Mouse (Mus musculus): ENCODE measurements around the gene Pex5l.

The Pex5l gene

DNA sequence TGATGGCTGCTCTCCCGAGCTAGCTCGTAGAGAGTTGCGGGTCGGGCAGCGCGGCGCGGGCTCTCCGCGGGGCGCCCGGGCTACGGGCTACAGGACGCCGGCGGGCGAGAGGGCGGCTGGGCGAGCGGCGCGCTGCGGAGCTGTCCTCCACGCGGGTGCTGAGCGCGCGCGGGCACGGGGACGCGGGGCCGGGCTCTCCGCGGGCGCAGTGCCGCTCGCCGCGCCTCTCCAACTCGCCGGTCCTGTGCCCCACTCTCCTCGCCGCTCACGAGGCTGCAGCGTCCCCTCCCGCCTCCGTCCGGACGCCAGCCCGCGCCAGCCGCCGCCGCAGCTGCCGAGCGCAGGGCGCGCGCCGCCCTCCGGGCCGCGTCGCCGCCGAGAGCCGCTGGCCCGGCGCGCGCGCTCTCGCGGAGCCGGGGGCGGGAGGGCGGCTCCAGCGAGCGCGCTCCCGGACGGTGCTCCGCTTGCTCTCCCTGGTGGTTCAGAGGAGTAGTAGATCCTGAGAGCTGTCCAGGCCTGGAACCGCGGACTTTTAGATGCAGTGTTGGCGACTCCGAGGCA, at the start of gene Pex5l:
Gene Pex5l, minus strand, starts transcription at position 347 of the 561 bp plus-strand sequence.
- peak; percentile 86 for DNase-seq

DNA sequence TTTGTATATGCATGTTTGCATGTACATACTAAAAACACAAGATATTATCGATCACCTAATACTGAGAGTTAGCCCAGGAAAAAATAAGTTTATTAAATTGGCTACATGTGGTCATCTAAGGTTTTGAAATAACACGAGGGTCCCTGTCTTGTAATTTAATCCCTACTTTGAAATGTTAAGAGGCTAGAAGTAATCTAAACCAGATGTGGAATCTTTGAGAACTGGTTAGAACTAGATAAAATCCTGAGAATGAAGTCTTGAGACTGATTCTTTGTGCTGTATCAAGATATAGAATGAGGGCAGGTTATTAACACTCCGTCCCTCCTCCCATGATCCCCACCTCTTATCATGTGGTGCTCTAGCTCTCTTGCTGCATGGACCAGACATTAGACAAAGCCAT, 22.1 kb upstream of the Pex5l start:
- DNase-seq: no peak

DNA sequence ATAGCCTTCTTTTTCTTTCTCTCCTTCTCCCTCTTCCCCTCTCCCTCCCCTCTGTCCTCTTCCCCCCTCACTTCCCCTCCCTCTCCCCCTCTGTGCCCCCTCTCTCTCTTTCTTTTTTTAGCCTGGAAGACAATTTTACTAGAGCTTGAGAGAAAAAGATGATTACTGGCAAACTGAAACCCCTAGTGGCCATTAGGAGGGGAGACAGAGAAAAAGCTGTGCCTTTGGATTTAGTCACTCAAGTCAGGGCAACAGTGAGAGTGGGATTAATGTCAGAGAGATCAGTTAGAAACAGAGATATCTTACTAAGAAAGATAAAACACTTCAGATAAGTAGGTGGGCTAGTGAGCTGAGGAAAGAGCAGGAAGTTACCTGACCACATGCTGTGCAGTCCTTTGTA, 20.8 kb upstream of the Pex5l start:
- no peak for DNase-seq

DNA sequence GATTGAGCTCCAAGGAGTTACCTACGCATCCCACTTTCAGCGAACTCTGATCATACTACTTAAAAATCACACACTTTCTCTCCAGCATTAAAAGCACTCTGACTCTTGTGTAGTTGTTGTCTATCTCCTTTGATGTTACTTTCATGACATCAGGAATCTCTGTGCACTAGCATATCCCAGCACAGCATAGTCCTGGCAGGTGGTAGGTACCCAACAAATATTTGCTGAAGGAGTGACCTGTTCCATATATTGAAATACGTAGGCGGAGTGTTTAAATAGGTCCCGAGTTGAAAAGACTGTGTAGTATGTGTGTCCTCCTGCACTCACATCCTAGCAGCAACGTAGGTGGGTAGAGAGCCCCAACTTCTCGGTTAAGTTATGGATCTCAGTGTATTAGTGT, 545 bp upstream of the Pex5l start:
- no peak for DNase-seq

DNA sequence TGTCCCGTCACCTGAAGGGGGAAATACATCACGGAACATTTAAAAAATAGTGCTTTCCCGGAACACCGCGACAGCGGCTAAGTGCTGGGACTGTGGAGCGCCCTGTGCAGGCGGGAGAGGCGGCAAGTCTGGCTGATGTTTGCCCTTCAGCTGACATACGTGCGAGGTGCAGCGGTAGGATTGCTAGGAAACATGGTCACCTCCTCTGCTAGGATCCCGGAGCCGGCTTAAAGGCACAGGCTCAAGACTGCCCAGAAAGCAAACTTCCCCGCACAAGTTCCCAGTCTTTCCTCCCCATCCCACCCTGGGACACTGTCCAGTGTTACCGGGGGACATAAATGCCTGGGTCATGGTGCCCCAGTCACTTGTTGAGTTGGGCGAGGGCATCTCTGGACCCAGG, 649 bp downstream of the Pex5l start:
- DNase-seq: peak; percentile 45

DNA sequence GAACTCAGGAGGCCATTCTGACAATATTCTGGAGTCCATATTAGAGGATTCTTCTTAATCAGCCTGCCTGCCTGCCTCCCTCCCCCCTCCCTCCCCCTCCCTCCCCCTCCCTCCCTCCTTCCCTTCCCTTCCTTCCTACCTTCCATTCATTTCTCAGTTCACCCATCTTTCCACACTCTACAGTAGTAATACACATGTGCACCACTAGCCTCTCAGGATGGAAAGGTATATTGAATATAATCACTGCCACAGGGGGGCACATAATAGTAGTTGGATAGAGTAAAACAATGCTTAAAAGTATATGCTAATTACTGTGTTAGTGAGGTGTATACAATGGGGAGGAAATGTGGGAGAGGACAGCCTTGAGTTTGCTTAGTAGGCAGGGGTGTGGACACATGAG, 13.1 kb downstream of the Pex5l start:
- DNase-seq: no peak

DNA sequence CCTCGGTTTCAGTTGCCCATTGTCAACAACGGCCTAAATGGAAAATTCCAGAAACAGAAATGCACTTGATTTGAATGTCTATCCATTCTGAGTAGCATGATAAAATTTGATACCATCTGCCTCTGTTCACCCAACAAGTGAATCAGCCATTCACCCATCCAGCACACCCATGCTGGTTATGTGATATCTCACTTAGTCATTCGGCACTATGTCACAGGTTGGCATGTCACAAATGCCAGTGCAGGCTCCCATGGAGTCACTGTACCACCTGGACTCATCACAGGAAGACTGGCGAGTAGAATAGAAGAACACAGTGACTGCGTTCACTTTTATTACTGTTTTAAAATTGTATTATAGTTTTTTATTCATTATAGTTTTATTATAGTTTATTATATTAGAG, 18.3 kb downstream of the Pex5l start:
- no peak for DNase-seq

DNA sequence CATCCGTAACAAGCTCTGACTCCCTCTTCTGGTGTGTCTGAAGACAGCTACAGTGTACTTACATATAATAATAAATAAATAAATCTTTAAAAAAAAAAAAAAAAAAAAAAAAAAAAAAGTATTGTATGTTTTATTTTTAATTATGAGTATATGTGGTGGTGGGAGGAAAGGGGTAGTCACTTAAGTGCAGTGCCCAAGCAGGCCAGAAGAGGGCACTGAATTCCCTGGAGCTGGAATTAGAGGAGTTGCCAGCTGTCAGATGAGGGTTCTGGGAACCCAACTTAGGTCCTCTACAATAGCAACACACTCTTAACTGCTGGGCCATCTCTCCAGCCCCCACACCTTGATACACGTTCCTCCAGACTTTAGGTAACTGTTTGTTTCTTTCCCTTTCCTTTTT, 37.3 kb downstream of the Pex5l start:
- no peak for DNase-seq

DNA sequence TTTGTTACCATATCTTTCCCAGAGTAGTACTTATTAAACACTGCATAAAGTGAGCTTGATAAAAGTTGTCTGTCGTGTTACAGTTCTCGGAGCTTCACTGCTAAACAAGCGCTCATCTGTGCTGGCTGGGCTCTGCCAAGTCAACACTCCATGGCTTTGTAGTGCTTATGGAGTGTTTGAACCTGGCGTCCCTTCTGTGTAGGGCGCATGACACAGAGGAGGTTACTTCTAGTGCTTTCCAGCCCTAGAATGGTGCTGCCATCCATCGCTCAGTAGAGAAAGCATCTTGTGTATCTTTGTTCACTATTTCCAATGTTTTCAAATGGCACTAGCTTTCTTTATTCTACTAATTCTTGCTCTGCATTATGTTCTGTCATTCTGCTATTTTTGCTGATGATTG, 39.5 kb downstream of the Pex5l start:
- DNase-seq: no peak

DNA sequence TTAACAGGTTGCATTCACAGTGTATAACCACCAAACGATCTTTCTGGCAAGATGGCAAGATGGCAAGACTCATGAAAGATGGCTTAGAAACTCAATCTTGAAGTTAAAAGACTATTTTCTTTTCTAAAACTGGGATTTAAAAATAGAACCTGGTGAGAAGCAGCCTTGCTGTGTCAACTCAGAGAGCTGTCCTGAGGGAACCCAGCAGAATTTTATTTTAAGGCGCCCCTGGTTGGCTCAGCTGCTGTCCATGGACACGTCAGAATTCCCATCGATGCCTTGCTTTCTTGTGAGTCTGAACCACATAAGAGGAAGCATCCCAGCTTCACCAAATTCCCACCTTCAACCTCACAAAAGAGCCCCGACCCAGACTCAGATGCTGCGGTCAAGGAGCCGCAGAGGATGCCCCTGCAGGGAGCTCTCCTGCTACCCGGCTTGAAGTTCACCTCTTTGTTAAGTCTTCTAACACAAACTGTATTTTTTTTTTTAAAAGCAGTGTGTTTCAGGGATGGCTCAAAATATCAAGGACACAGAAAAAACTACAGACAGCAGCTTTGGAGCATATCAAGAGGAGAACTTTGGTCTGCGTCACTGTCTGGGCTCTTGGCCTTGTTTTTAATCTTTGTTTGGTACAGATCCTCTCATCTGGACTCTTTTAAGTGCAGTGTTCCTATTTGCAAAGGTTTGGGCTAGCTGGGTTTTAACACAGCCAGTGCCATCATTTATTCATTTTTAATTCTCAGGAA, 44.3 kb downstream of the Pex5l start:
- no peak for DNase-seq

DNA sequence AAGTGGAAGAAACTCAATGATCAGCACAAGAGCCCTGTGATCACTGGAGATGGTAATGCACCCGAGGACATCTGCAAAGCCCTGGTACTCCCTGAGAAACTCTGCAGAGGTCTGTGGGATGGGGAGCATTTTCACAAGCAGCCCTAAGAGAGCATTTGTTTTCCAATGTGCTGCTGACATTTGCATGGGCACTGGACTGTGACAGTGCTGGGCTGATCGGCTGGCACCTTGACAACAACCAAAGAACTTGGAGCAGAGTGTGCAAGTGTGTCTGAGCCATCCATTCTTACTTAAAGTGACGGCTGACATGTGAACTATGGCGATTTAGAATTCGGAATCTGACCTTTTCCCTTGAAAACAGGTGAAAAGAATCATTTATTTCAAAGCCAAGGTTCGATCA, 49.4 kb downstream of the Pex5l start:
- no peak for DNase-seq

DNA sequence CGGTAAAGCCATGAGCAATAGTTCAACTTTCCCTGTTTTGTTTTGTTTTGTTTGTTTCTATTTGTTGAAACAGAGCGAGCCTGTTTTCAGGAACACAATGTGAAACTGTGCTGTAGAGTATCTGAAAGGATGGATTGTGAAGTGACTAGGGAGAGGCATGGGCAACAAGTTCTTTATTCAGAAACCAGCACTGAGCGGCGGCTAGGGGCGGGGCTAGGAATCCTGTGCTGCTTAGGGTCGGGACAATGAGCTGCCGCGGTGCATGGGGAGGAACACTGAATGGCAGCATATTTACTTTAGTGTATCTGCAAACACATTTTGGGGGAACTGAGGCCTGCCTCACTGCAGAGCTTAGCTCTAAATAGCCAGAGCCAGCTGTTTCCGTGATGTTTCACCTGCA, 53.0 kb downstream of the Pex5l start:
- DNase-seq: no peak

DNA sequence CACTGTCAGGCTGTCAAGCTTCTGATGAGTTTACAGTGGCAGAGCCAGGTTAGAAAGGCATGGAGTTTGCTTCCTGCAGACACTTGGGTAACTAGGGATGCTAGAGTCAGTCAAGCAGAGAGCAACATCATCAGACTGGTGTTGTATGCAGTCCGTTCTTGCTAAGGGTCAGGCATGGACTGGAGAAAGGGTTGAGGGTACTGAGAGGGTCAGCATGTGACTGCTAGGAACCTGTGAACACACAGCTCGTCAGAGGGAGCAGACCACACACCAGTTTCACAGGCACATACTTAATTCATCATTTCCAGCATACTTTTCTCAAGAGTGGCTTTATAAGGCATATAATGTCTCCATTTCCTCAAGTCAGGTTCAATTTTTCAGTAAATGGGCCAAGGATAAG, 53.6 kb downstream of the Pex5l start:
- no peak for DNase-seq

DNA sequence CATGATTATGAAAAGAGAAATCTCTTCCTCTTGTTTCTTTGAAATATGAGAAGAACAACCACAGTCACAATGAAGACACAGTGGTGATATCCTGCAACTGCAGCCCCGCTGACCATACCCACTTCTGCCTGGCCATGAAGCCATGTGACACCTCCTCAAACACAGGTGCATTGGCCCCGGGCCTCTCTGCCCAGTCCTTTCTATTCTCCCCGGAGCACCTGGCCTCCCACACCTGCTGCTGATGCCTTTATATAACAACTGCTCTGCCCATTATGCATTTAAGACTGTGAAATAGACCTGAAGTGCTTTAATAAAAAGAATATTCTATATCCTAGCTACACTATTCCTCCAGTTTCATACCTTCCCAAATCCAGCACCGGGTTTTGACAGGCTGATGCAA, 54.8 kb downstream of the Pex5l start:
- DNase-seq: no peak

DNA sequence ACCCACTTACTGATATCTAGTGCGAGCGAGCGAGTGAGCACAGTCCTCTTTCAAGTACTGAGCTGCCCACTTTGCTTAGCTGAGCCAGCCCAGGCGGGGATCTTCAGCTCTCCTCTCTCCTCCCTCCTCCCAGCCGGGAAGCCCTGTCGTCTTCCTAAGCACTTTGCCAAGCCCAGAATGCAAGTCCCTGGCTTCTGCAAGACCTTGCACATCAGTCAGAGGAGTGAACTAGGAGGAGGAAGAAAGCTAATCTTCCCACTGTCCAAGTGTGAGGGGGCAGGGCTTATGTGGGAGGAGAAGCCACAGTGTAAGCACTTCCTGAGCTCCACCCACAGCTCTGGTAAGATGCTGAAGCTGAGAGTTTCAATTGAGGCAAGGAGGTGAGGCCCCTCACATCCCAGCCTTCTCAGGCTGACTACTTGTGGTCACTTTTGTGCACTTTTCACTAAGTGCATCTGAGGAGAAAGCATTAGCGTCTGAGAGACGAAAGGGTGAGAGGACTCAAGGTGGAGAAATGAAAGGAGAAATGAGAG, 60.2 kb downstream of the Pex5l start:
- no peak for DNase-seq

DNA sequence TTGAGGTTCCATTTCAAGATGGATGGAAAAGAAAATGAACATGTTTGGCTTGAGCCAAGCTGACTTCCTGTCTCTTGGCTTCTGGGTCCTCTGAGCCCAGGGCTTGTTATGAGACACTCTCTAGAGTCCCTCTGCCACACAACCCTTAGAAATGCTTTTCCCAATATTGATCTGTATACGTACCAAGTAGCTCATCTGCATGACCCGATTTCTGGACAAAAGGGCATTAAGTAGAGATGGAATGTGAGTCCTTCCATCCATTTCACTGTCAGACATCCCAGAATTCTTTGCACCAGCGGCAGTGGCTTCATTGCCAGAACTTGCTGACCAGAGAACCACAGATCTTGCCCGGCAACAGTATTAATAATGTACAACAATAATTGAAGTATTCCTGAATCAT, 61.3 kb downstream of the Pex5l start:
- no peak for DNase-seq

DNA sequence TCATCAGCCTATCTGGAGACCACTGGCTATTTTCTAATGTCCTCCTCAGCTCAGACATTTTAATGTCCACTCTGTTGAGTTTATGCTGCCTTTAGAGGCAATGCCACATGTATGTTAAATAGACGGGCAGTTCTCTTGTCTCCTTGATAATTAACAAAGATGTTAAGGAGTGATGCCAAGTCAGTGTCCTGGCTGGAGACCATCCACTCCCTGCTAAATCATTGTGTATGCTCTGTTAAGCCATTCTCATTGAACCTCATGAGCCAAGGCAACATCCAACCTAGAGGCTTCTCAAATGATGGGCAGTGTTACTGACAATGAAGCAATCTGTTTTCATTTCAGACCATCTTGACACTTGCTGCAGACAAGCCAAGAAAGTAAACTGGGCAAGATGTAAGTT, 63.4 kb downstream of the Pex5l start:
- no peak for DNase-seq

DNA sequence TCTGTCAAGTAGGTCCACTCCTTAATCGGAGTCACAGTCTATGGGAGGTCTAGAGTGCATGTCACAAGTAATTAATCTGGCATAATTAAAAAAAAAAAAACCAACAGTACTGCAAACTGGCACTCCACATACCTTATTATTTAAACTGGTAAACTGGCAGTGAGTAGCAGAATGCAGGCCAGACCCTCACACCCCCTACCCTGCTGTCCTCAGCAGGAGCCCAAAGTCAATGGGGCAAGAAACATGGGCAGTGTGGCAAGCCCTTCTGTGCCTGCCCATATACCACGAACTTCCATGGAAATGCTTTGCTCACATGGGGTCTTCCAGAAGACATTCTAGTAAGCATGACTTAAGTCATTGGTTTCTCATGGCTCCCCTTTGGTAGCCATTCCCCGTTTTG, 63.9 kb downstream of the Pex5l start:
- no peak for DNase-seq

DNA sequence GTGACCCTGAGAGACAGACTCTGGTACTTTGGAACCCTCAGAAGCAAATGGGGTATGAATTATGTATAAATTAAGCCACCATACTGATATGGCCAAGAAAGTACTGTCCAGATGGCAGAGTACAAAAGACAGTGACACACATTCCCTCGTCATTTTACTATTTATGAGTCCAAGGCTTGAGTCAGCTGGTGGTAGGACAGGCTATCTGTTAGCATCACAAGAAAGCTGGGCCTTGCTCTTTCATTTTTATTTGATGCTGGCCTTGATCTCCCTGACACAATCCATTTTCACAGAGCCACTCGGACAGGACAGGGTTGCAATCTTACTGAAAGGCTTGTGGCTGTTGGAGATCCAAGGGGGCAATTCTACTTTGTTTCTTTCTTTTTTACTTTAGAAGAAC, 67.4 kb downstream of the Pex5l start:
- DNase-seq: no peak

DNA sequence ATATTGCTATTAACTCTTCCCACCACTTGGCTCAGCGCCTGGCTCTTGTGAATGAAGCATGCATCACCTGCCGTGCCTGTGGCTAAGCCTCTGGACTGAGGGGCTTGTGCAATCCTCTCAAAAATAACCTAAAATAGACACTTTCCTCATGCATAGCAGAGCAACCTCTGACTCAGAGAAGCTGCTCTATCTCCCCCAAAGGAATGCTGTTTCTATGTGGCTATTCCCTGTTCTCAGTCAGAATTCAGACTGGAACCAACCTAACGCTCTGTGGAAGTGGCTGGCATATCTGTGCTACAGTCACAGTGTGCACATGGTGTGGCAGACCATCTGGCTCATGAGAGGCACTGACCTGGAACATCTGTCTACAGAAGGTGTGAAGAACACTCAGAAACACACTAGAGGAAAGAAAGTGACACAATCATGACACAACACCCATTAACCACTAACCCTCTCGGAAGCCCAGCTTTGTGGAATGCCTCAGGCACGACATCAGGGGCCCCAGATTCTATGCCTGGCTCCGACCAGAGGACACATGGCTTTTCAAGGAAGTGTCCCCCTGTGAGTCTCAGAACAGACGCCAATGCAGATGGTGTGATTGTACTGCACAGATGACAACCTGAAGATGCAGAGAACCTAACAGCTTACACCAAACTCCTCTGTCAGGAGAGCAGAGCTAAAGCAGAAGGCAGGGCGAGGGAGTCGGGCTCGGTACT, 68.6 kb downstream of the Pex5l start:
- DNase-seq: no peak

DNA sequence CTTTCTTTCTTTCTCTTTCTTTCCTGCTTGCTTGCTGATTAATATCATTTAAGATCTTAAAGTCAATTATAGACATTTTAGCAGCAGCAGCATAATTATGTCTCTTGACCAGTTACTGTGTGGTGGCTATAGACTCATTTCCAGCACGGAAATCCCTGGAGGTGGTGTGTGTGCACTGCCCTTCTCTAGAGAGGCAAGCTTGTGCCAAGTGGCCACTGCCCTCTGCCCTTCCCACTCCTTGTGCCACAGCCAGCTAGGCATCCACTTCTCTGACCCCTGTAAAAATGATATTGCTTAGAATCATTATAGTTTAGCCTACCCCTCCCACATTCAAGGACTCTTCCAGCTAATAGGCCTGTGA, 69.2 kb downstream of the Pex5l start:
- no peak for DNase-seq

DNA sequence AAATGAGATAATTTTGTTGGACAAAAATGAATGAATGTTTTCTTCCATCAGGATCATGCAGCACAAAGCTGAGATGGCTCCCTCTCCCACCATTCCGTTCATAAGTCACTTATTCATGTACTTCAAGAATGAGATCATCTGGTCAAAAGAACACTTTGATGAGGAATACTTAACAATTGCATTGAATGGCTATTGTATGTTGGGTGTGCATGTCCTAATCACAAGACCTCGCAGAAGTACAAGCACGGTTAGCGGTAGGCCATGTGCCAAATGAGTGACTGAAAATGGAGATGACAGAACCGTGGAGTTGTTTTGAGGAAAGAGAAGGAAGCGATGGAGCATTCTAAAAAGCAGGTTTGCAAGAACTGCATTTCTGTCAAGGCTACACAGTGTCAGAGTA, 72.3 kb downstream of the Pex5l start:
- DNase-seq: no peak

DNA sequence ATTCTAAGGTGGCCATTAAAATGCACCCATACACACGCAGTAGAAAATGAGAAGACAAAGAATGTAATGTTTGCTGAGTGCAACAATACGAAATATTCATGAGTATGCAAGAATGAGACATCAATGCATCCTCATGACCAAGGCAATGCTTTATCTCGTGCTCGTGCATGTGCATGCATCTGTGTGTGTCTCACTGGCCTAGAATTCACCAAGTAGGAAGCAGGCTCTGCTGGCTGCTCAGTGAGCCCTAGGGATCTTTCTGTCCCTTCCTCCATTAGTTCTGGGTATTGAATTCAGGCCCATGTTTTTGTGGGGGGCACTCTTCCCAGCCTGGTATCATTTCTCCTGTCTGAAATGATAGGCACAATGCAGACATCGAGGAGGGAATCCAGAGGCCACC, 74.9 kb downstream of the Pex5l start:
- no peak for DNase-seq

DNA sequence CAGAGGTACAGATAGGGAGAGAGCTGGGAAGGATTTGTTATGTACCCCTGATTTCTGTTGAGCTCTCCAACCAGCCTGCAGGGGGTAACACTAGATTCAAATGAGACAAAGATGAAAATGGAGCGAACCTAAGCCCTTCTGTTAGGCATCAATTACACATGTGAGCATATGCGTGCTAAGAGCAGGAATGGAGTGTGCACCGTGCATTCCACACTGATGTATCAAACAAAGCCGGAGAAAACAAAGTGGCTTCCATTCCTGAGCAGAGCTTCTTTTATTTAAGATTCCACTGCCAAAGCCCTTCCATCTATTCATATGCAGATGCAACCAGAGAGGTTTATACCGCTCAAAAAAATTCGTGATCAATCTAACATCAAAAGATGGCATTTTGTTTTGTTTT, 79.5 kb downstream of the Pex5l start:
- no peak for DNase-seq
